Mouse (Mus musculus): Measurements from ENCODE around the gene Magi2.

Magi2 gene

DNA sequence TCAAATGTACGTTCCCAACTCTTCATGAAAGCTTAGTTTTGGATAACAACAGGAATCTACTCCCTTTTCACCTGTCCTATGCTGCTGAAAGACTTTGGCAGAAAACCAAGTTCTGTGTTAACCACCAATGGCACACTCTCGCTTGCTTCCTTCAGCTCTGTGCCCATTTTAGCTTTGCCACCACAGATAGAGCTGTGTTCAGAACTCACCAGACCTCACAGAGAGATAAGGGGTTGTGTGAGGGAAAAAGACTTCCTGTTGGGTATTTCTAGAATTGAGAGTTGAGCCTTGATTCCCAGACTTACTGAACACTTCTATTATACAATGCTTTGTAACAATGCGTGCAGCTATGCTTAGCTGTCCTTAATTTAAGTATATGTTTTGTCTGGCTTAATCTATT is 705.3 kb downstream of the Magi2 start:
- no peak for DNase-seq (ENCODE audit: low spot score in 2 of 2)

DNA sequence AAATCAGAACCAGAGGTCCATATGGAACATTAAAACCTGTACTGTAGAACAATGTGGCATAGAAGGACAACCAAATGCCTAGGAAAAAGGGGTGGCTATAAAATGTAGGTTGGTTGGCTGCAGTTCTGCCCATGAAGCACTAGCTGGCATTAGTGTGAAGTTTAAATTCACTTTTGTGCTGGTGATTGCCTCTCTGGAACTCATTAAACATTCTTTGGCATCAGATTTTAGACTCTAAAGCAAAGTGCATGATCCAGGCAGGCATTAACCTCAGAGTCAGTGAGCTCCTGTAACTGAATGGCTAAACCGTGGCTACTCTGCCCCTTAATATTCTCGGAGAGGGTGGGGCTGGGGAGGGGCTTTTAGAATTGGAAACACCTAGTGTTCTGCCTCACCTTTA is 706.4 kb downstream of the Magi2 start:
- DNase-seq (ENCODE audit: low spot score in 2 of 2), result no peak

DNA sequence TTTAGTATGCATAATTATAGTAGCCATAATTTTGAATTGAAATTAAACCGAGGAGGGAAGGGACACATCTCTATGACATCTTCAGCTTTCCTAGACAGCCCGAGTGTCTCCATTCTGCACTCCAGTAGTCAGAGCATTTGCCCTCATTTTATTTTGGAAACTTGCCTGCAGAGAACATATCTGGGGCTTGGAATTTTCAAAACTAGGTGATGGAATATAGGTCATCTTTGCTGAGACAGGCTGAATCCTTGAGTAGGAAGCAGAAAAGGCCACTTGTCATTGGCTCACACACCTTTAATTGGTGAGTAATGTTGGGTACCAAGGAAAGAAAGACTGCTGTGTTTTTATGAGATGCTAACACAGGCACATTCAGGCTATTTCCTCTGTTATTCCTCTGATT is 724.3 kb downstream of the Magi2 start:
- DNase-seq (ENCODE audit: low spot score in 2 of 2), result no peak

DNA sequence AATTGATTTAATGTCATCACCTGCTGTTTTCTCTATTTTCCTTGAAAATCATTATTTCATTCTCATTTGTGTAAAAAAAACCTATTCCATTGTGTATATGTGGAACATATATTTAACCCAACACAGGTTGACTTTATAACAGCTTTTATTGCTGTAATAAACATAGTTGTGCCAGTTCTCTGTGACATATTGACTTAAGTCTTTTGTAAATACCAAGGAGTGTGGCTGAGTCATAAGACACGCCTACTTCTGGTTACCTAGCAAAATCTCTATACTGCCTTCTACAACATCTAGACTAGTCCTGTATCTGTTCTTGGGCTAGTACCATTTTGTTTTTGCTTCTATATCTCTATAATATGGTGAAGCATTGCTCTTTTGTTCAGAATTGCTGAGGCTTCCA is 737.3 kb downstream of the Magi2 start:
- DNase-seq (ENCODE audit: low spot score in 2 of 2), result no peak

DNA sequence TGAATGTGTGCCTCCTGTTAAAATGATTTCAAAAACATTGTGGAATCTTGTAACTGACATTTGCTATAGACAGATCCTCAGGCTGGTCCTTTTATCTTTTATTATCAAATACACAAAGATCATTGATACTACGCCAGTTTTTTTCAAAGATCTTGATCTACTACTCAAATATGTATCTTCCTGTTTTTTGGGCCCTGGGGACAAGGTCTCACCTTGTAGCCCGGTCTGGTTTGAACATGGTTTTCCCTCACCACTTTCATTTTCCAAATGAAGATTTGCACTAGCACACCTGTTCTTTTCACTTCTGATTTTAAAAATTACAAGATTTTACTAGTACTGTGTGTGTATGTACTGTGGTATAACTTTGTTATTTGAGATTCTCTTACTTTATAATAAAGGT is 745.9 kb downstream of the Magi2 start:
- no peak for DNase-seq (ENCODE audit: low spot score in 2 of 2)

DNA sequence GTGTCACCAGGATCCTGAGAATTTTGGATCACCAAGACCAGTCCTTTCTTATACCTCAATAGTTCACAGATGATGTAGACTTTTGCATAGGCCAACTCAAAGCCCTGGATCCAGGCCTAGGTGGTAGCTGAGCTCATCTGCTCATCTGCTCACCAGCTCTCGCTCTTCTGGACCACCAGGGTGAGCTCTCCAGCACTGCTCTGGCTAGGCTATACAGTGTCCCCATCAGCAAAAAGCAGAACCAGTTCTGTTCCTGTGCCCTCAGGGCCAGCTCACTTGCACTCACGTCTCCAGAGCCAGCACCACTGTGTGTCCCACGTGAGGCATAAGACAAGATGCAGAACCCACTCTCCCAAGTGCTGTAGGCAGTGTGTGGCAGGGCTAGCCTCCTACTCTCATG is 747.0 kb downstream of the Magi2 start:
- DNase-seq (ENCODE audit: low spot score in 2 of 2), result no peak

DNA sequence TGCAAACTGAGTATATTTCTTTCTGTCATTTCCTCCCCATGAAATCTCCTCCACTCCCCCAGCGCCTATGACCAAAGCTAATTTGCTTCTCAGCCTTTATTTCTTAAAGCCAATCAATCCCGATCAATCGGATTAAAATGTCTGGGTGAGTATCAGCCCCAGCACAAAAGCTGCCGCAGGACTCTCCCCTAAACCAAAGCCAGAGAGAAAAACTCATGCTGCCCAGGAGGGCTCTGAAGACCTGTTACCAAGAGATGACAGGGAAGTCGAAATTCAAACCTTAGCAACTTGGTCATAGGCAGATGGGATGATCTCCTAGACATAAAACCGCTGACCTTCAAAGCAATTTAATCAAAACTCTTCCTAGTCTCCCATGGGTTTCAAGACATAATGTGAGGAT is 754.7 kb downstream of the Magi2 start:
- no peak for DNase-seq (ENCODE audit: low spot score in 2 of 2)

DNA sequence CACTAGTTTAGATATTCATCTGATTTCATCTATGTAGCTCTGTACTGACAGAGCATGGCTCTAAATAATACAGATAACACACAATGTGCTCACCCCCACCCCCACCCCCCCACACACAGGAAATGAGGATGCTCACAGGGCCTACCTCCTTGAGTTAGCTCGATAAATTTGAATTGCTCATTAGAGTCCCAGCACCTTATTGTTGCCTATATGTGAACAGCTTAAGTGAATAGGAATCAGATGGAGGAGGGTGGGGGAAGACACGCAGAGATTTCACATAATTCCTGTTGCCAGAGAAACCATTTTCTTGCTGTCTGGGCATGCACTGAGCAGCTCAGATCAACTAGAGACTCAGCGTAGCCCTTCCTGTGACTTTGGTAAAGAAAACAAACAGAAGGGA is 755.2 kb downstream of the Magi2 start:
- no peak for DNase-seq (ENCODE audit: low spot score in 2 of 2)

DNA sequence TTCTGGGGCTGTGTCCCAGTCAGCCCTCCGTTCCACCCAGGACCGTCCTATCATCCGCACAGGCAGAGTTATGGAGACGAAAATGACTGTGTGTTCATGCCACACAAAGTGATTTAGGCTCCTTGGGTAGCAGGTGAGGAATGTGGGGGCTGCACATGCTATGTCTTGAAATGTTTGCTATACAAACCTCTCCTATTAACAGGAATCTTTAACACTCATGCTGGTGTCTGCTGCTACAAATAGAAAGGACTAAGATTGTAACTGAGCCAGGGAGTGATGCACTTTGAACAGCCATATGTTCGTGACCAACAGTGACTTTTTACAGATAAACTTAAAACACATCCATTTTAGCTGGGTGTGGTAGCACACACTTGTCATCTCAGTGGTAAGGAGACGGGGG is 772.6 kb downstream of the Magi2 start:
- DNase-seq (ENCODE audit: low spot score in 2 of 2), result no peak

DNA sequence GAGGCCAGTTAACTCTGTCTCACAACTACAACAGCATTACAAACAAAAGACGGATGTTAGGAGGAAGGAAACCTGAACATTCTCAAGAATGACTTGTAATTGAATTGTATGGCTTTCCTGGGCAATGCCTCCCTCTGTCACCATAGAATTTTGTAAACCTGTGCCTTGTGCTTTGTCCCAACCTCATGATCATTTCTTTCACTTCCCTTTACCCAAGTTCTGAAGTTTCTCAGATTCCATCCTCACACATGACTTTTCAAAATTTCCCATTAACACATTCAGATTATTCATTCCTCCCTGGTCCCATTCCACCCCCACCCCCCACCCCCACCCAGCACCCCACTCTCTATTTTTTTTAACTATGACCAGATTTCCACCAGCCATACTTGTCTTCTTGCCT is 773.1 kb downstream of the Magi2 start:
- DNase-seq (ENCODE audit: low spot score in 2 of 2), result no peak

DNA sequence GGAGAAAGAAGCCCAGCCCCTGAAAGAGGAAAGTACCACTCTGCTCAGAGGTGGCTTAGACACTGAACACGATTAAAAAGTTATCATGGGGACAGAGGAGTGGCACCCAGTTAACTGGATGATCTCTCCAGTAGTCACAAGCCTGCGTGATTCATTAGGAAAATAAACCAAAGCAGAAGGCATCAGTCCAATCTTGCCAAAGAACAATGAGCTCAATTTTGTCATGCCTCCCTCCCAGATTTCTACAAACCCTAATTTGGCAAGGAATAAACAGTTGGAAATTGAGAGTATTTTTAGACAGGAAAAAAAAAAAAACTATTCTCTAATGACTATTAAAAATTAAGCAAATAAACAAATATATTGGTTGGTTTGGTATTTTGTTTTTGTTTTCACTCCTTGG is 779.8 kb downstream of the Magi2 start:
- DNase-seq (ENCODE audit: low spot score in 2 of 2), result no peak

DNA sequence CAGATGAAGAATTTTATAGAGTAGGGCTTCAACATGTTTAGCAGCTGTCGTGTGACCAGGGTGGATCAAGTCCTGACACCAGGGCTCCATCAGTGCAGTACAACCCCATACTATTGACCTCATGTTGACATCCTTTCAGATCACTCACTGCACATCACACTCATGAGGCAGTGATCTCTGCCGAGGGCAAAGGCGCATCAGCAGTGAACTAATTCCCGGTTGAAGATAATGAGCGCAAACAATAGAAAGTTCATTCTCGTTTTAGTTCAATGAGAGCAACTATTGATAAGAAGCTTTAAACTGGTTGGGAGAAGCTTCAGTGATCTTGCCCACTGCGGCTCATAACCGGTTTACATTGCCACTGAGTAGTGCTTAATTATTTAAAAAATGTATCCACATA is 780.4 kb downstream of the Magi2 start:
- DNase-seq (ENCODE audit: low spot score in 2 of 2), result no peak

DNA sequence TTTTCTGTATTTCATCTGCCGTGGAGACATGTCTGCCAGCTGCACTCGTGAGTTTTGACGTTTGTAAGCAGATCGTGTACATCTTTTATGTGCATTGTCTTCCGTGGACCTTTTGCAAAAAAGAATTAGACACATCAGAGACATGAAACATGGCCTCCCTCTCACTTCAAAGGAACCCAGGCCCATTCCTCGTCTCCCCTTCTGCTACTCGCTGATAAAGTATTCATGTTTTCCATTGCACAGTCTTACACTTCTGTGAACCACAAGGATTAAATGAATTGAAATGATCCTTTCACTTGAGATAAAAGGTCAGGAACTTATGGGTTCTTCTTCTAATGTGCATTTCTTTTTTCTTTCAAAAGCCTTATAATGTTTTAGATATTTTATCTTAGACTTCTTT is 783.4 kb downstream of the Magi2 start:
- no peak for DNase-seq (ENCODE audit: low spot score in 2 of 2)

DNA sequence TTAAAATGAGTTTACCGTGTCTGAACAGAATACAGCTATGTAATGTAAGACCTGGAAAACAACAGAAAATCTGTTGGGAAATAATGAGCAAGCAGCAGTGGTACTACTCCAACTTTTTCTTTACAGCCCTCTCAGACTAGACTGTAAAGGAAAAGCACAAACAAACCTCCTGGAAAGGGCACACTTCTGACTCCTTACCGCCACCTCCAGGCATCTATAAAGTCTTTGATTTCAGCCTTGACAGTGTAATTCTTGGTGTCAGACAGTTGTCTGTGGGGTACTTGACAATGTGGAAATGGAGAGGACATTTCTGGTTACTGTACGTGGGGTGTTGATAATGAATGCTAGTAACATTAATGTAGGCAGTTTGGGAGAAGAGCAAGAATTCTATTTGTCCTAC is 791.2 kb downstream of the Magi2 start:
- no peak for DNase-seq (ENCODE audit: low spot score in 2 of 2)

DNA sequence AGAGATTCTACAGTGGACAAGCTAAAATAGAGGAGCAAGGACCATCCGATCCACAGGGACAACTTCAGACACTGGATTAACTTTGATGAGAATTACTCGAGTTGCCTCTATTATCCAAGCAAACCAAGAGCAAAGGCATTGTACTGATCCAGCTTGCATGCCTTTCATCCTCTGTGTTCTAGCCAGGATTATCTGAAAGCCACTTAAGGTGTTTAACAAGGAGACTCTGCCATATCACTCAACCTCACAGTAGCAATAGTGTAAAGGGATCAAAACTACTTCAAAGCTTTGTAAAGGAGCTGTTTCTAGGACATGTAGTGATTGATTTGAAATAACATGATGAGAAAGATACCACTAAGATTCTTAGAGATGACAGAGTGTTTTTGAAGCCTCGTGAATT is 819.8 kb downstream of the Magi2 start:
- no peak for DNase-seq (ENCODE audit: low spot score in 2 of 2)

DNA sequence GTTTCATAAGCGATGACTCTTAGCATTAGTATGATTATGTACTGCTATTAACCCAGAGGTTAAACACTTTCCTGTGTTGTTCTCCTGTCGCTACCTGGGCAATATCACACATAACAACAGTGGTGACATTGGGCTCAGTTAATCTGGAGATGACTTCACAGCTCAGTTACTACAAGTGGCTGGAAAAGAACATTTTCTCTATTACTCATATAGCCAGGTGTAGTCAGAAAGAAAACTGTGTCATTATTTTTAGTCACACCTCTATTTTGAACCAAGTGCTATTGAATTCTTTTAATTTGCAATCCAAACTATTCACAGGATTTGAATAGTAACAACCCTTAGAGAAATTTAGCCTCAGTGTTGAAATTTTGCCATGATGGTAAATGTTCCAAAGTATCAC is 821.5 kb downstream of the Magi2 start:
- DNase-seq (ENCODE audit: low spot score in 2 of 2), result no peak

DNA sequence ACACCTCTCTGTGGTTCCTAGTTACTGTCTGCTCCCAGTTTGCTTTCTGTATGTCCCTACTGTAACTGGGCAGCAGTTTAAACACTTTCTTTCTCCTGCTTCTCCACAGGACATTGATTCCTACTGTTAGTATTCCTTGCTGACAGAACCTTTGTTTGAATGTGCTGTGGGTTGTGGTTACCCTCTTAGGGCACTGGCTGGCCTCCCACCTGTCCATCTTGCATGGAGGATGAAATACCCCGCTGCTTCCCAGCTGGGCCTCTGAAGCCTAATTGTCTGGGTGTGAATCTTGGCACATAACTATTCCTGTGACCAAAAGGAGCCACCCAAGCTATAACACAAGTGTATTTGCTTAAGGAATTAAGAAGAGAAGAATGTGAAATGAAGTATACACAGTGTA is 823.4 kb downstream of the Magi2 start:
- DNase-seq (ENCODE audit: low spot score in 2 of 2), result no peak

DNA sequence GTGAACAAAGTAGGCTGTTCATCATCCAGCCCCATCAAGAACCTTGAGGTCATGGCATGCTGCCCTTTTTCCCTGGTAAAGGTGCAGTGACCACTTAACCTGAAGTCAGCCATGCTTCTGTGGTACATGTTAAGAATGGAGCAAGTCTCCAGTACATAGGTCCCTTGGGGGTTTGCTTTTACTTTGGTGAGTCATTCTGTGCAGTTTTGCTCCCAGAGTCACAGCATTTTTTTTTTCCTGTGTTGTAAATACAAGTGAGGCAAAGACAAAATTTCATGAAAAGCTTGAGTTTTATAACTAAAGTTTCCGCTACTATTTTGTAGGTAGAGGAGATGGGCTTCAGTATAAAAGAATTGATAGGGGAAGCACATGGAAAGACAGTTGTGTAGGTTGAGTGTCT is 828.2 kb downstream of the Magi2 start:
- DNase-seq (ENCODE audit: low spot score in 2 of 2), result no peak

DNA sequence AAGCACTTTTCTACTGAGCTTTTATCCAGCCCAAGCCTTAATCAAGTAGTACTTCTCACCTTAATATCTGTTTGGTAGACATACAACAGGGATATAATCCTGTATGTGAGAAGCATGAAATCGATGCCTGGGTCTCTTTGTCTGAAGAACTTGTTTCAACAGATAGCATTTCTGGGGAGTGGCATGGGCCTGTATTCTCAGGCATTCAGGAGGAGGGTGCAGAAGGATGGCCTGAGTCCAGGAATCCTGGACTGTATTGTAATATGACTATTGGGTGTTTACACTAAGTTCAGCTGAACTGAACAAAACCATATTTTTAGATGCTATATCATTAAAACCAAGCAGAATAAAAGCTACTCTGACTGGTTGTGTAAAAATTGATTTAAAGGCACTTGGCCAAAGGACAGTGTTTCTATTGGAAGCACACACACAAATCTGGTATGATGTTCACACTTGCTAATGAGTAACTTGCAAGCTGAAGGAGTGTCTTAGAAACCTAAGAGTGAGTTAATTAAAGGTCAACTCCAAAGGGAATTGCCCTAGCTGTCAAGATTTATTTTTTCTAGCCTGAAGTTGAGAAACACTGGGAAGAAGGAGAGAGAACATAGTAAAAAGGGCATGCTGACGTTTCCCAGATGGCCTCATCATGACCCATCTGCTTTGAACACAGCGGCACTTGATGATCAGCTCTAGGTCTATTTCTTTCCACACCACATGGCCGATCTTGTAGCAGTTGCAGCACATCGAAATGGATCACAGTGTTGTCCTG is 829.4 kb downstream of the Magi2 start:
- DNase-seq (ENCODE audit: low spot score in 2 of 2), result no peak

DNA sequence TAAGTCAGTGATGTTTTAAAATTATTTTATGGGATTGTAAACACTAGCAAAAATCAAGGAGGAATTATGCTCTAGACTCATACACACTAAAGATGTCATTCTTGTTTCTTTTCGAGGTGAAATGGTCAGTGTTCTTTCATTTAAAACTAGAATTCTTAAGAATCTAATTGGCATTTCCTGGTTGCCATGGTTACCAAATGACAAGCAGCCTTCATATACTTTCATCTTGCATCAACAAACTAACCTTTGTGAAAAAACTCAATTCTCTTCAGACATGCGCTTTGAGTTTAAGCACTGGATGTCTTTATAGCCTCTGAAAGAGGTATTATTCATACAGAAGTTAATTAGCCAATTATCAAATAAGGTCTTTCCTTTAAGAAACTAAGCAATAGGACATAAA is 830.0 kb downstream of the Magi2 start:
- DNase-seq (ENCODE audit: low spot score in 2 of 2), result no peak

DNA sequence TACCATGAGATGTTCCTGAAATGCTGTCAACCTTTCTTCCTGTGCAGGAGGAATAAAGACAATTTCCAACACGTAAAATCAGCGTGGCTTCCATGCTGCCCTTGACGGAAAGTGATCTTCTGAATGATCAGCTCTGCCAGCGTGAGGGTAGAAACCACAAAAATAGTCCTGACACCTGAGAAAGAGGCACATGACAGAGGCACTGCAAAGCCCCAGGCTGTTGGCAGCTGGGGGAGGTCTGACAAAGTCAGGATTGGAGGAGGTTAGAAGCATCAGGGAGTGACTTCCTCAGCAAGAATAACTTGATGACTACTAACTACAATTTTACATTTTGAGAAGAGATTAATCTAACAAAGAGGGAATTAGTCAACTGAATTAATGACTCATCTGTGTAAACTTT is 835.2 kb downstream of the Magi2 start:
- no peak for DNase-seq (ENCODE audit: low spot score in 2 of 2)

DNA sequence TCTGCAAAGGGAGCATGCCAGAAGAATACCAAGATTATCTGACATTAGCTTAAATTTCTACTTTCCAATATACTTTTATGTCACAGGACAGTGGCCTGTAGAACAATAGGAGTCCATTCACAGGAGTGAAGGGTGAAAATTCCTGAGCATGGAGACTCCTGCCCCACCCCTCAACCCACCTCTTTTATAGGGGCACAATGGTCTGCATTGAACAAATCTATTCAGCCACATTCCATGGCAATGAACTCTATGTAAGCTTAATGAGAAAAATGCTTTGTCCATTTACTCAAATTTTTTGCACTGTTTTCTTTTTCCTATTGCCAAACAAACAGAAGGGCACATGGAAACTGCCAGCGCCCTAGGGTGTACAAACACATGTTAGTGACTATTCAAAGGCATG is 838.2 kb downstream of the Magi2 start:
- no peak for DNase-seq (ENCODE audit: low spot score in 2 of 2)

DNA sequence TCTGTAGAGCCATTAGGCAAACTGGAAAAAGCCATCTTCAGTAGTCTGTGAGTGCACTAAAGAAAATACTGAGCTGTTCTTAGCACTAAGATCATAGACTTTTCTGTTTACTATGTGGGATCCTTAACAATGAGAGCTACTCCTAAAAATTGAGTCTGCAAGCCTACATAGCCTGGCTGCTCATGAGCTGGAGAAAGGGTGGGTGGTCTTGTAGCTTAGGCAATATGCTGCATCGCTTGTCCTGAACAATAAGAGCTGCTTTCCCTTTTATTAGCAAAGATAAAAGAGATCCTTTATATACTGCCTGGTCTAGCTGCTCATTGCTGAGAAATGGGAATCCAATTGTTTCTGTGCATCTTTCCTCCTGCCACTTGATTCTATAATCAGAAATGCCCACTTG is 841.7 kb downstream of the Magi2 start:
- no peak for DNase-seq (ENCODE audit: low spot score in 2 of 2)

DNA sequence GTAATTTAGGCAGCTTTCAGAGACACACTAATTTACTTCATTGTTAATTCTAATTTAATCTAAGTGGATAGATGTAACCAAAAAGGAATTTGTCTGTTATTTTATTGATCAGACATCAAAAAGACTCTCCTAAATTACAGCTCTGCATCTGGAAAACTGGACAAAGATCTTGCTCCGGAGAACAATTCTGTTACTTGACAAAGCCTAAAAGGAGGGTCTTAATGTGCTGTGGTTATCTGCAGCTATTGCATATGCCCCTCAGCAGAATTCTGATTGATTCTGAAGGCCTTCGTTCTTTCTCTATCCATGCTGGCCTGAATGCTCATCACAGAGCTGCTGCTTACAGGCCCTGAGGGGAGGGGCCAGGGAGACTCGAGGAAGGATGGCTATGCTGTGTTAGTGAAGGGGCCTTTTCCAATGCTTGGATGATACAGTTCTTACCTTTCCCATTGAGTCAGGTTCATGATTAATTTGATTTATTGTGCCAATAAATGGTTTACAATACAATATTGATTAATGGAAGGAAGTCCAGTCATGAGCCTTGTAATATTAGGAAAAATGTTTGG is 842.2 kb downstream of the Magi2 start:
- DNase-seq (ENCODE audit: low spot score in 2 of 2), result no peak
